Mouse (Mus musculus): Measurements from ENCODE around the gene Spock1. TPM values are rescaled to one million over a fixed set of nuclear protein-coding genes. Genes with fewer than 3 reads are reported as not detected.

Spock1 gene
- polyA plus RNA-seq, 1 experiment from 2014 or later = 0.06 TPM

- H3K36me3 ChIP-seq (replicated peaks) = no peaks in the 10 kb centered on the region
- H3K9ac ChIP-seq = no peak overlapping the region
- H3K9me3 ChIP-seq (replicated peaks) = no peaks in the 10 kb centered on the region
- no peak overlapping the region for H3K4me2 ChIP-seq
- ATAC-seq (ENCODE audit: insufficient read depth) = no peak
- H3K27ac ChIP-seq (replicated peaks) = no peak overlapping the region
- H3K27me3 ChIP-seq = no peaks in the 10 kb centered on the region
- 73% methylated on average over 10 of the region's 10 CpGs for WGBS (ENCODE audit: insufficient replicate concordance)
- no peaks in the 10 kb centered on the region for H3K4me1 ChIP-seq (replicated peaks)
- H3K4me3 ChIP-seq (replicated peaks) = no peak overlapping the region
These were observed 472.4 kb downstream of the Spock1 start for GRCm38 (mm10) chr13:57435726-57436220.

- Histone ChIP-seq H3K9ac (no peak overlapping the region), H3K36me3 (replicated peaks) (no peaks in the 10 kb centered on the region), H3K4me3 (replicated peaks) (no peak overlapping the region), H3K27me3 (no peaks in the 10 kb centered on the region), H3K4me2 (no peak overlapping the region), H3K9me3 (replicated peaks) (no peaks in the 10 kb centered on the region), H3K27ac (replicated peaks) (no peak overlapping the region), H3K4me1 (replicated peaks) (no peaks in the 10 kb centered on the region)
- ATAC-seq (ENCODE audit: insufficient read depth) = no peak
- WGBS (ENCODE audit: insufficient replicate concordance) = 63% methylated on average over 4 of the region's 4 CpGs
These were observed 474.3 kb downstream of the Spock1 start for GRCm38 (mm10) chr13:57433848-57434247.

- WGBS (ENCODE audit: insufficient replicate concordance) = 76% methylated on average over 4 of the region's 4 CpGs
- H3K4me2 ChIP-seq = no peak overlapping the region
- no peak overlapping the region for H3K4me3 ChIP-seq (replicated peaks)
- H3K4me1 ChIP-seq (replicated peaks) = no peaks in the 10 kb centered on the region
- no peak overlapping the region for H3K9ac ChIP-seq
- no peaks in the 10 kb centered on the region for H3K27me3 ChIP-seq
- ATAC-seq (ENCODE audit: insufficient read depth) = no peak
- H3K36me3 ChIP-seq (replicated peaks) = no peaks in the 10 kb centered on the region
- H3K27ac ChIP-seq (replicated peaks) = no peak overlapping the region
- no peaks in the 10 kb centered on the region for H3K9me3 ChIP-seq (replicated peaks)
These were observed 476.3 kb downstream of the Spock1 start for GRCm38 (mm10) chr13:57431815-57432214.

DNA sequence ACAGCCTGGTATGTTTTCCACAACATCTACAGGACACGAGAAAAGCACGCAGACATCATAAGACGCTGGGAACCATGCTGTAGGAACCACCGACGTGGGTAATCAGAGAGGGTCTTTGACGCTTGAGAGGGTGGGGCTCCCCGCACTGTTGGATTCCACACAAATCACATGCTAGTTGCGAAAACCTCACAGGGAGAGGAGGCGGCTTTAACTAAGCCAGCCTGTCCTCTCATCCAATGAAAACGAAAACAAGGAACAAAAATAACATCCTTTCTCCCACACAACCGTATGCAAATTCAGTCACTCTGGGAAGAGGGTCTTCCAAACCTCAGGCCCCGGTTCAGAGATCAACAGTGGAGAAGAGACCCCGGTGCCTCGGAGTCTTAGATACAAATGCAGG lies 479.3 kb downstream of the Spock1 start:
- no peaks in the 10 kb centered on the region for H3K9me3 ChIP-seq (replicated peaks)
- no peak overlapping the region for H3K4me2 ChIP-seq
- H3K36me3 ChIP-seq (replicated peaks) = no peaks in the 10 kb centered on the region
- H3K4me1 ChIP-seq (replicated peaks) = no peaks in the 10 kb centered on the region
- H3K9ac ChIP-seq = no peak overlapping the region
- no peak overlapping the region for H3K27ac ChIP-seq (replicated peaks)
- no peak overlapping the region for H3K4me3 ChIP-seq (replicated peaks)
- no peaks in the 10 kb centered on the region for H3K27me3 ChIP-seq
- ATAC-seq (ENCODE audit: insufficient read depth) = no peak
- 60% methylated on average over 14 of the region's 14 CpGs for WGBS (ENCODE audit: insufficient replicate concordance)

DNA sequence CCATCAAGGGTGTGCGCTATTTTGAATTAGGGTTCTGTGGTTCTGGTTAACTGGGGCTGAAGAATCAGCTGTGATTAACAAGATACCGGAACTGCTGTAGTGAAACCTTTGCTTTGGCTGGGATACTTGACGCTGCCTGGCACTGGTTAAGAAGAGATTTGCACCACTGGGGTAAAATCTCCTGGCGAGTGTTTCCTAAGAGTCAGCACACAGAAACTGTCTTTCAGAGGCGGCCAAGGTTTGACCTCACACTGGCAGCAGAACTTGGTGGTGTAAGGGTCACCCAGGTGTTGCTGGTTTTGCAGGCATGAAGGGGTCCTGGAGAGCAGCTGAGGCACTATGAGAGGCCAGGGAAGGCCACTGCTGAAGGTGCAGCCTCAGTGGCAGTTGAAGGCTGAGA lies 489.4 kb downstream of the Spock1 start:
- Histone ChIP-seq H3K4me3 (replicated peaks) (no peak overlapping the region), H3K36me3 (replicated peaks) (no peaks in the 10 kb centered on the region), H3K9ac (no peak overlapping the region), H3K9me3 (replicated peaks) (no peaks in the 10 kb centered on the region), H3K4me1 (replicated peaks) (no peaks in the 10 kb centered on the region), H3K27me3 (no peaks in the 10 kb centered on the region), H3K4me2 (no peak overlapping the region), H3K27ac (replicated peaks) (no peak overlapping the region)
- no peak for ATAC-seq (ENCODE audit: insufficient read depth)
- WGBS (ENCODE audit: insufficient replicate concordance) = 56% methylated on average over 5 of the region's 5 CpGs

DNA sequence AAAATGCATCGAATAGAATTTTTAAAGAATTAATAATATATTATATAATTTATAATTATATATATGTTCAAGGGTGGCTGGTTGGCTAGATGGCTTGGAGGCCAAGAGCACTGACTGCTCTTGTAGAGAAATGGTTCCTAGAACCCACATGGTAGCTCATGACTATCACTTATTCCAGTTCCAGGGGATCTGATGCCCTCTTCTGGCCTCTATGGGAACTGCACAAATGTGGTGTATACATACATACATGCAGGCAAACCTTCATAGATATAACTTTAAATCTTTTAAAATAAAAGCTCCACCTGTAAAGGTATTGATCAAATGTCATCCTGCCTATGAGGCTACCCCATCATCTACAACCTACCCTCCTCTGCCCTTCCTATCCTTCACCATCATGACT lies 493.4 kb downstream of the Spock1 start:
- Histone ChIP-seq H3K4me3 (replicated peaks) (no peak overlapping the region), H3K4me1 (replicated peaks) (no peaks in the 10 kb centered on the region), H3K36me3 (replicated peaks) (no peaks in the 10 kb centered on the region), H3K9ac (no peak overlapping the region), H3K27ac (replicated peaks) (no peak overlapping the region), H3K4me2 (no peak overlapping the region), H3K27me3 (no peaks in the 10 kb centered on the region), H3K9me3 (replicated peaks) (no peaks in the 10 kb centered on the region)
- no peak for ATAC-seq (ENCODE audit: insufficient read depth)
- WGBS (ENCODE audit: insufficient replicate concordance) = 84% methylated on average over 1 of the region's 1 CpGs

DNA sequence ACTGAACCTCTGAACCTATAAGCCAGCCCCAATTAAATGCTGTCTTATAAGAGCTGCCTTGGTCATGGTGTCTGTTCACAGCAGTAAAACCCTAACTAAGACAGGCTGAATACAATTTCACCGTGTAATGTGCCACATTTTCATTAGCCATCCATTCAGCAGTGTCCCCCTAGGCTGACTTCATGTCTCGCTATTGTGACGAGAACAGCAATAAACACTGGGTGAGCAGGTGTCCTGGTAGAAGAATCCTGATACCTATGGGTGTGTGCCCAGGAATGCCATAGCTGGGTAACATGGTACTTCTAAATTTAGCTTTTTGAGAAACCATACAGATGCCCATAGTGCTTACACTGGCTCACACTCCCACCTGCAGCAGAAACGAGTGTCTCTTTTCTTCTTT lies 500.5 kb downstream of the Spock1 start:
- Histone ChIP-seq H3K27ac (replicated peaks) (no peak overlapping the region), H3K9ac (no peak overlapping the region), H3K4me2 (no peak overlapping the region), H3K9me3 (replicated peaks) (no peaks in the 10 kb centered on the region), H3K36me3 (replicated peaks) (no peaks in the 10 kb centered on the region), H3K4me1 (replicated peaks) (no peaks in the 10 kb centered on the region), H3K27me3 (no peaks in the 10 kb centered on the region), H3K4me3 (replicated peaks) (no peak overlapping the region)
- ATAC-seq (ENCODE audit: insufficient read depth) = no peak
- WGBS (ENCODE audit: insufficient replicate concordance) = 58% methylated on average over 4 of the region's 4 CpGs

DNA sequence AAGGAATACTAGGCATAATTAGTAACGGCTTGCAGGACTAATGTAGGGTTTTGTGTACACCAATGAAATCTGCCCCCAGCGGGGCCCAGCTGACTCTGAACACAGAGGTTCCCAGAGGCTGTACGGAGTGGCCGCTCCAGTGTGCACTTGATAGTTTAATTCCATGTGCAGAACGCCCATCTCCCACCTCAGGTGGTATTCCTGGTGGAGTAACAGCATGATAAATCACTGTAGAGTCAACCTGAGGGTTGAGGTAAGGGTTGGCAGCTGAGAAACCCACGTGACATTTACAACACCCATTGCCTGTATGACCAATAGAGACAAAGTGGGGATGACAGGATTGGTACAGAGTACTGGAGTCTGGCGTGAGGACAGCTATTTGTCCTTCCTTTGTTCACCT lies 505.7 kb downstream of the Spock1 start:
- Histone ChIP-seq H3K27me3 (no peaks in the 10 kb centered on the region), H3K27ac (replicated peaks) (no peak overlapping the region), H3K9me3 (replicated peaks) (no peaks in the 10 kb centered on the region), H3K4me2 (no peak overlapping the region), H3K4me3 (replicated peaks) (no peak overlapping the region), H3K36me3 (replicated peaks) (no peaks in the 10 kb centered on the region), H3K9ac (no peak overlapping the region), H3K4me1 (replicated peaks) (no peaks in the 10 kb centered on the region)
- no peak for ATAC-seq (ENCODE audit: insufficient read depth)
- 60% methylated on average over 7 of the region's 7 CpGs for whole genome bisulfite sequencing (ENCODE audit: insufficient replicate concordance)

- H3K27me3 ChIP-seq = no peaks in the 10 kb centered on the region
- H3K36me3 ChIP-seq (replicated peaks) = no peaks in the 10 kb centered on the region
- ATAC-seq (ENCODE audit: insufficient read depth) = no peak
- WGBS (ENCODE audit: insufficient replicate concordance) = 72% methylated on average over 14 of the region's 14 CpGs
- no peak overlapping the region for H3K27ac ChIP-seq (replicated peaks)
- no peak overlapping the region for H3K9ac ChIP-seq
- no peaks in the 10 kb centered on the region for H3K9me3 ChIP-seq (replicated peaks)
- no peak overlapping the region for H3K4me2 ChIP-seq
- H3K4me3 ChIP-seq (replicated peaks) = no peak overlapping the region
- no peaks in the 10 kb centered on the region for H3K4me1 ChIP-seq (replicated peaks)
These were observed 535.9 kb downstream of the Spock1 start for GRCm38 (mm10) chr13:57372141-57372700.

Other genes with a start within 250 kb of the Spock1 start
- 1.1 and 1.4 TPM in 2 replicates for gene Klhl3, start 205.3 kb upstream of the Spock1 start, polyA plus RNA-seq (2015; fragmentation: Nextera tagmentation; extraction: Ambion mirVana)
- gene Hnrnpa0, start 220.2 kb upstream of the Spock1 start, polyA plus RNA-seq (2015; fragmentation: Nextera tagmentation; extraction: Ambion mirVana) = 5.2 and 6.2 TPM in 2 replicates
- gene Idnk, start 249.3 kb upstream of the Spock1 start, polyA plus RNA-seq (2015; fragmentation: Nextera tagmentation; extraction: Ambion mirVana) = 17.2 and 18.8 TPM in 2 replicates